Mouse (Mus musculus) cerebellum, adult 2 months (tissue): ENCODE data around the gene Cyp21a1. TPM values are rescaled to one million over a fixed set of nuclear protein-coding genes. Genes with fewer than 3 reads are reported as not detected.

Experiments
- DNase-seq, 2 experiments: peaks; one replicate each; pipeline ENCODE4 v3.0.0; 2021
- H3K27ac ChIP-seq: fragments of 200-500 bp; 2 replicates; pipeline ENCODE4 v1.5.1; 2012; ENCODE audit warnings: low read length, control low read depth, inconsistent platforms; ENCODE audit not compliant: insufficient read depth
- H3K27me3 ChIP-seq: fragments of 200-500 bp; 2 replicates; pipeline ENCODE4 v1.6.1; 2012; ENCODE audit warnings: inconsistent platforms, mild to moderate bottlenecking, low read length, moderate library complexity; ENCODE audit not compliant: control insufficient read depth, insufficient read depth
- H3K4me1 ChIP-seq: fragments of 200-500 bp; 2 replicates; pipeline ENCODE4 v1.6.1; 2011; ENCODE audit warnings: low read length; ENCODE audit not compliant: control insufficient read depth, insufficient read depth
- H3K4me3 ChIP-seq: fragments of 200-500 bp; replicated peaks from 2 replicates; pipeline ENCODE3; 2011; ENCODE audit warnings: mild to moderate bottlenecking, low read depth, low read length, control low read depth; ENCODE audit not compliant: insufficient read depth
- CTCF ChIP-seq: fragments of 200-500 bp; IDR thresholded peaks from 2 replicates; pipeline ENCODE4 v1.5.1; 2011; ENCODE audit warnings: low read depth, mild to moderate bottlenecking, control low read depth, low read length, moderate library complexity, borderline replicate concordance; ENCODE audit not compliant: insufficient read depth
- POLR2A ChIP-seq: fragments of 200-500 bp; IDR thresholded peaks from 2 replicates; pipeline ENCODE4 v1.6.1; 2011; ENCODE audit warnings: low read length, control low read depth, borderline replicate concordance; ENCODE audit not compliant: insufficient read depth
- WGBS: fragments of 180-500 bp; shearing (Covaris S2); methylation state at CpG from one replicate; pipeline ENCODE4 v1.1.7; 2018; 5-methylcytosine and 5-hydroxymethylcytosine counted together
- polyA plus RNA-seq: library from polyadenylated mRNA; depleted of rRNA; stranded (reverse); fragments of >200 nt; gene quantifications from 2 replicates; pipeline ENCODE4 v1.2.3, GENCODE M21; 2012; rRNA removed

Cyp21a1 gene
- polyA plus RNA-seq, 1 experiment, result not detected

- H3K4me1 ChIP-seq, result no peaks in the 10 kb centered on the region
- TF ChIP-seq CTCF, result no peak
- TF ChIP-seq POLR2A, result no peak
- 69% methylated on average over 9 of the region's 9 CpGs for WGBS
- H3K27me3 ChIP-seq, result no peaks in the 10 kb centered on the region
- H3K27ac ChIP-seq, result no peak overlapping the region
- H3K4me3 ChIP-seq, result no peak overlapping the region
- no peak for DNase-seq
These were observed 26.6 kb downstream of the Cyp21a1 start for GRCm38 (mm10) chr17:34777680-34778325.

- H3K4me1 ChIP-seq, result no peaks in the 10 kb centered on the region
- no peak overlapping the region for H3K4me3 ChIP-seq
- no peak for DNase-seq
- no peaks in the 10 kb centered on the region for H3K27me3 ChIP-seq
- no peak overlapping the region for H3K27ac ChIP-seq
- 79% methylated on average over 3 of the region's 3 CpGs for WGBS
- TF ChIP-seq POLR2A, result no peak
- no peak for TF ChIP-seq CTCF
These were observed 42.9 kb downstream of the Cyp21a1 start for GRCm38 (mm10) chr17:34761471-34761870.

Other genes with a start within 250 kb of the Cyp21a1 start
- gene Notch4, start 240.3 kb downstream of the Cyp21a1 start, polyA plus RNA-seq, result 3.8 and 4.3 TPM in 2 replicates
- gene Gpsm3, start 214.8 kb downstream of the Cyp21a1 start, polyA plus RNA-seq, result 2.6 and 3.1 TPM in 2 replicates
- 69.5 and 72.3 TPM in 2 replicates for gene Pbx2, start 213.3 kb downstream of the Cyp21a1 start, polyA plus RNA-seq
- 1.4 and 1.8 TPM in 2 replicates for gene Ager, start 206.7 kb downstream of the Cyp21a1 start, polyA plus RNA-seq
- gene Rnf5, start 200.9 kb downstream of the Cyp21a1 start, polyA plus RNA-seq, result 125 and 137 TPM in 2 replicates
- gene Agpat1, start 200.3 kb downstream of the Cyp21a1 start, polyA plus RNA-seq, result 172 and 179 TPM in 2 replicates
- 6.3 and 7.4 TPM in 2 replicates for gene Egfl8, start 188.6 kb downstream of the Cyp21a1 start, polyA plus RNA-seq
- 57.3 and 66.9 TPM in 2 replicates for gene Ppt2, start 176.1 kb downstream of the Cyp21a1 start, polyA plus RNA-seq
- 194 and 222 TPM in 2 replicates for gene Prrt1, start 175.0 kb downstream of the Cyp21a1 start, polyA plus RNA-seq
- gene Fkbpl, start 159.8 kb downstream of the Cyp21a1 start, polyA plus RNA-seq, result 7.4 and 8.5 TPM in 2 replicates
- gene Atf6b, start 157.4 kb downstream of the Cyp21a1 start, polyA plus RNA-seq, result 61.4 and 69.4 TPM in 2 replicates
- 1.6 and 1.8 TPM in 2 replicates for gene Tnxb, start 134.0 kb downstream of the Cyp21a1 start, polyA plus RNA-seq
- 8.5 and 10.2 TPM in 2 replicates for gene C4b, start 60.7 kb downstream of the Cyp21a1 start, polyA plus RNA-seq
- gene Stk19, start 32.4 kb upstream of the Cyp21a1 start, polyA plus RNA-seq, result 52.9 TPM in 2 replicates
- gene Dxo, start 32.5 kb upstream of the Cyp21a1 start, polyA plus RNA-seq, result 59.6 and 62.5 TPM in 2 replicates
- 77.4 and 87.2 TPM in 2 replicates for gene Skiv2l, start 45.6 kb upstream of the Cyp21a1 start, polyA plus RNA-seq
- 47.2 and 47.9 TPM in 2 replicates for gene Nelfe, start 45.8 kb upstream of the Cyp21a1 start, polyA plus RNA-seq
- 0.14 and 0.20 TPM in 2 replicates for gene Cfb, start 58.0 kb upstream of the Cyp21a1 start, polyA plus RNA-seq
- gene Zbtb12, start 74.9 kb upstream of the Cyp21a1 start, polyA plus RNA-seq, result 8.2 and 8.3 TPM in 2 replicates
- gene Gm20547, start 77.5 kb upstream of the Cyp21a1 start, polyA plus RNA-seq, result 0.08 and 0.10 TPM in 2 replicates
- gene C2, start 93.7 kb upstream of the Cyp21a1 start, polyA plus RNA-seq, result 2.3 and 2.9 TPM in 2 replicates
- gene Ehmt2, start 93.9 kb upstream of the Cyp21a1 start, polyA plus RNA-seq, result 174 and 182 TPM in 2 replicates
- 0.05 TPM in 1 of 2 replicates, not detected in the other for gene Slc44a4, start 109.9 kb upstream of the Cyp21a1 start, polyA plus RNA-seq
- 58.7 and 60.9 TPM in 2 replicates for gene Neu1, start 126.7 kb upstream of the Cyp21a1 start, polyA plus RNA-seq
- 4.6 and 9.2 TPM in 2 replicates for gene Hspa1b, start 154.7 kb upstream of the Cyp21a1 start, polyA plus RNA-seq
- gene Gm20481, start 165.4 kb upstream of the Cyp21a1 start, polyA plus RNA-seq, result not detected in 2 replicates
- gene Hspa1a, start 167.6 kb upstream of the Cyp21a1 start, polyA plus RNA-seq, result 10.5 and 14.9 TPM in 2 replicates
- gene Hspa1l, start 168.1 kb upstream of the Cyp21a1 start, polyA plus RNA-seq, result 0.49 and 0.89 TPM in 2 replicates
- 56.2 and 63.7 TPM in 2 replicates for gene Lsm2, start 177.3 kb upstream of the Cyp21a1 start, polyA plus RNA-seq
- 65.3 and 77.0 TPM in 2 replicates for gene Vars, start 196.4 kb upstream of the Cyp21a1 start, polyA plus RNA-seq
- 25.5 and 30.1 TPM in 2 replicates for gene Vwa7, start 212.0 kb upstream of the Cyp21a1 start, polyA plus RNA-seq
- 2.0 and 2.3 TPM in 2 replicates for gene Sapcd1, start 223.5 kb upstream of the Cyp21a1 start, polyA plus RNA-seq
- gene Msh5, start 242.2 kb upstream of the Cyp21a1 start, polyA plus RNA-seq, result 4.3 and 5.5 TPM in 2 replicates
- 41.2 and 42.9 TPM in 2 replicates for gene Clic1, start 245.4 kb upstream of the Cyp21a1 start, polyA plus RNA-seq